Mouse (Mus musculus): ENCODE measurements around the gene Ogfr. TPM values are rescaled to one million over a fixed set of nuclear protein-coding genes. Genes with fewer than 3 reads are reported as not detected.

Gene Ogfr
- polyA plus RNA-seq, 1 experiment from 2014 or later: 94.8 TPM

DNA sequence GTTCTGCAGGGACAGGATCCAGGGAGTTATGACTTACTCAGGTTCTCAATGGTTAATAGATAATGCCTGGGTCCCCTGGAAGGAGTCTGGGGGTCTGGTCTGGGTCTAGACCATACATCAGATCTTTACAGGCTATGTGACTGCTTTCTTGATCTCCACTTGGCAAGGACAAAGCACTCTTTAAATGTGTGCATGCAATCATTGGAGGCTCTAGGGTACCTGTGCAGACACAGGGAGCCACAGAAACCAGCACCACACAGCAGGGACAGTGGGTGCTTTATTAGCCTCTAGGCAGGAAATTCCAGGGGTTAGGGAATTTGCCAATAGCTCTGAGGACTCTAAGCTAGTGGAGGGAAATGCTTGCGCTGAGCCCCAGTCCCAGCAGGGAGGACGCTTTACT lies 22.8 kb downstream of the Ogfr start:
- no peak overlapping the region for H3K4me3 ChIP-seq
- WGBS: 83% methylated on average over 2 of the region's 2 CpGs
- H3K4me2 ChIP-seq (replicated peaks): no peak overlapping the region
- no peaks in the 10 kb centered on the region for H3K36me3 ChIP-seq
- no peak overlapping the region for H3K9ac ChIP-seq
- no peak overlapping the region for H3K27ac ChIP-seq
- H3K27me3 ChIP-seq (replicated peaks): no peaks in the 10 kb centered on the region; the same call in 1 of the 2 replicates
- H3K4me1 ChIP-seq: no peaks in the 10 kb centered on the region
- ATAC-seq (ENCODE audit: low FRiP score, low read depth): no peak
- H3K9me3 ChIP-seq: no peaks in the 10 kb centered on the region

DNA sequence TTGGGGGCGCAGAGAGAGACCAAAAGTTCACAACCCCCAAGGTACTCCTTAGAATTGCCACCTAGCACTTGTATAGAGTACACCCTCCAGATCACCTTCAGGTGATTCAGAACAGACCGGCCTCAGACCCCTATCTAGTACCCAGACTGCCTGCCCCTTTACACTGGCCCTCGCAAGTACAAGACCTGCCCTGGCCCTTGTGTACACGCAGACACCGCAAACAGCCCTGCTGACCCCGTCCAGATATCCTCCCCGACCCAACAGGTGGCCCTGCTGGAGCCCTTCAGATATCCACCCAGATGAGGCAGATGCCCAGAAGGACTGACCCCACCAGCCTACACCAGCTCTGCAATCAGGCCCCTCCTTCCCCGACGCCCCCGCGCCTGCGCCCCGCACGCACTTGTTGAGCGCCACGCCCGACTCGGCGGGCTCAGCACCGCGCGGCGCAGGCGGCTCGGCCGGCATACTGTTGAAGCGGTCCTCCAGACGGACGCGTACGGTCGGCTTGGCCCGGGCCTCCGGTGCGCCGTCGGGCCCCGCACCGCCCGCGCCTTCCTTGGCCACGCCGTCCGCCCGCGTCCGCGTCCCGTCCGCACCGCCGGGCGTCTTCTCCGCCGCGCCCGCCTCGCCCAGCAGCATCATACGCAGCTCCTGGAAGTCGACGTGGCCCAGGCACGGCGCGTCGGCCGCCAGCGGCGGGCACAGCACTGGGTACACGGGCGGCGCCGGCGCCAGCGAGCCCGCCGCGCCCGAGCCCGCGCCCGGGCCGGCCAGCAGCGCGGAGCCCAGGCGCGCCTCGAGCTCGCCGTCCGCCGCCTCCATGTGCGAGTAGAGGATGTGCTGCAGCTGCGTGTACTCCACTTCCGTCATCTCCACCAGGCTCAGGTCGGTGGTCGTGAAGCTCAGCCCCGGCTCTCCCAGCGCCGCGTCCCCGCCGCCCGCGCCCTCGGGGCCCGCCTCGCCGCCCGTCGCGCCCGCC lies 52.8 kb downstream of the Ogfr start:
- Histone ChIP-seq H3K4me1 (peaks cover 5% of the 10 kb centered on the region; the same call in 1 of the 2 replicates), H3K36me3 (no peaks in the 10 kb centered on the region), H3K9me3 (peaks cover 18% of the 10 kb centered on the region), H3K27me3 (replicated peaks) (peaks cover 41% of the 10 kb centered on the region), H3K4me3 (peak overlapping the region; percentile 37), H3K9ac (no peak overlapping the region), H3K4me2 (replicated peaks) (peak overlapping the region; percentile 54), H3K27ac (no peak overlapping the region)
- WGBS: 3% methylated on average over 105 of the region's 112 CpGs
- peak; percentile 29; the same call in 1 of the 2 replicates for ATAC-seq (ENCODE audit: low FRiP score, low read depth)

- WGBS: under 1% methylated on average over 44 of the region's 56 CpGs
- ATAC-seq (ENCODE audit: low FRiP score, low read depth): no peak
- H3K27ac ChIP-seq: no peak within 1 kb of the TSS
- H3K9ac ChIP-seq: no peak within 1 kb of the TSS
- peaks cover 5% of the 10 kb centered on the region; the same call in 1 of the 2 replicates for H3K4me1 ChIP-seq
- peak within 1 kb of the TSS; percentile 54 for H3K4me2 ChIP-seq (replicated peaks)
- H3K36me3 ChIP-seq: no peaks in the 10 kb centered on the region
- H3K4me3 ChIP-seq: peak within 1 kb of the TSS; percentile 37
- peaks cover 42% of the 10 kb centered on the region for H3K27me3 ChIP-seq (replicated peaks)
- peaks cover 18% of the 10 kb centered on the region for H3K9me3 ChIP-seq
These were observed 53.7 kb downstream of the Ogfr start, which contains the start of gene Tcfl5 for GRCm38 (mm10) chr2:180642555-180643260. Tcfl5 (minus strand) TSS chr2:180642708.

GRCm38 (mm10) chr2:180643626-180644025 lies 54.6 kb downstream of the Ogfr start:
- Histone ChIP-seq H3K9me3 (peaks cover 18% of the 10 kb centered on the region), H3K9ac (no peak overlapping the region), H3K27ac (no peak overlapping the region), H3K4me3 (no peak overlapping the region), H3K27me3 (replicated peaks) (peaks cover 42% of the 10 kb centered on the region), H3K36me3 (no peaks in the 10 kb centered on the region), H3K4me1 (peaks cover 5% of the 10 kb centered on the region; the same call in 1 of the 2 replicates), H3K4me2 (replicated peaks) (no peak overlapping the region)
- no peak for ATAC-seq (ENCODE audit: low FRiP score, low read depth)

Other genes starting within 250 kb of the Ogfr start
- 6.0 and 7.8 TPM in 2 replicates for gene Slco4a1, start 133.0 kb upstream of the Ogfr start, polyA plus RNA-seq (2016; fragmentation: Nextera tagmentation; extraction: Ambion mirVana)
- 0.28 and 0.32 TPM in 2 replicates for gene Ntsr1, start 89.3 kb upstream of the Ogfr start, polyA plus RNA-seq (2016; fragmentation: Nextera tagmentation; extraction: Ambion mirVana)
- 38.9 and 45.5 TPM in 2 replicates for gene Mrgbp, start 7.9 kb upstream of the Ogfr start, polyA plus RNA-seq (2016; fragmentation: Nextera tagmentation; extraction: Ambion mirVana)
- 52.2 and 56.5 TPM in 2 replicates for gene Col9a3, start 8.5 kb downstream of the Ogfr start, polyA plus RNA-seq (2016; fragmentation: Nextera tagmentation; extraction: Ambion mirVana)
- 0.23 and 0.55 TPM in 2 replicates for gene Tcfl5, start 53.5 kb downstream of the Ogfr start, polyA plus RNA-seq (2016; fragmentation: Nextera tagmentation; extraction: Ambion mirVana)
- gene Dido1, start 120.8 kb downstream of the Ogfr start, polyA plus RNA-seq (2016; fragmentation: Nextera tagmentation; extraction: Ambion mirVana): 32.0 and 33.6 TPM in 2 replicates
- 53.8 and 56.8 TPM in 2 replicates for gene Gid8, start 120.9 kb downstream of the Ogfr start, polyA plus RNA-seq (2016; fragmentation: Nextera tagmentation; extraction: Ambion mirVana)
- gene Slc17a9, start 136.0 kb downstream of the Ogfr start, polyA plus RNA-seq (2016; fragmentation: Nextera tagmentation; extraction: Ambion mirVana): 0.43 and 0.52 TPM in 2 replicates
- gene Bhlhe23, start 187.7 kb downstream of the Ogfr start, polyA plus RNA-seq (2016; fragmentation: Nextera tagmentation; extraction: Ambion mirVana): 7.1 and 8.2 TPM in 2 replicates

Measured in neural tube, embryonic 12.5 days (tissue).